Mouse (Mus musculus): Measurements from ENCODE around the gene Rsg1. TPM values are rescaled to one million over a fixed set of nuclear protein-coding genes. Genes with fewer than 3 reads are reported as not detected.

Gene Rsg1
- total RNA-seq, 2 experiments from 2014 or later = 2.5 to 5.4 TPM

- Histone ChIP-seq H3K4me3 (no peak overlapping the region), H3K27ac (no peak overlapping the region)
Measured at GRCm38 (mm10) chr4:141260007-141260723, 46.4 kb downstream of the Rsg1 start.

GRCm38 (mm10) chr4:141262906-141263637 is 49.3 kb downstream of the Rsg1 start:
- Histone ChIP-seq H3K4me3 (no peak overlapping the region), H3K27ac (no peak overlapping the region)
- DNase-seq (ENCODE audit: low spot score in 2 of 2) = no peak
- no peak for TF ChIP-seq CTCF (conservative IDR thresholded peaks at IDR 0.05)

More at GRCm38 (mm10) chr4:141260007-141260723, 46.4 kb downstream of the Rsg1 start:
- TF ChIP-seq CTCF (conservative IDR thresholded peaks at IDR 0.05) = no peak
- no peak for DNase-seq (ENCODE audit: low spot score in 2 of 2)

GRCm38 (mm10) chr4:141265979-141266637 is 52.4 kb downstream of the Rsg1 start:
- Histone ChIP-seq H3K4me3 (no peak overlapping the region), H3K27ac (no peak overlapping the region)
- DNase-seq (ENCODE audit: low spot score in 2 of 2) = no peak
- peak; percentile 35; the same call in 1 of the 2 replicates for TF ChIP-seq CTCF (conservative IDR thresholded peaks at IDR 0.05)

GRCm38 (mm10) chr4:141267250-141267649 is 53.5 kb downstream of the Rsg1 start:
- no peak for DNase-seq (ENCODE audit: low spot score in 2 of 2)
- H3K4me3 ChIP-seq = no peak overlapping the region
- no peak for TF ChIP-seq CTCF (conservative IDR thresholded peaks at IDR 0.05)
- H3K27ac ChIP-seq = no peak overlapping the region

GRCm38 (mm10) chr4:141267837-141268236 is 54.1 kb downstream of the Rsg1 start:
- peak; percentile 88 for TF ChIP-seq CTCF (conservative IDR thresholded peaks at IDR 0.05)
- H3K4me3 ChIP-seq = no peak overlapping the region
- peak; percentile 21 to 49 for DNase-seq (ENCODE audit: low spot score in 2 of 2)
- H3K27ac ChIP-seq = no peak overlapping the region

GRCm38 (mm10) chr4:141268350-141268749 is 54.6 kb downstream of the Rsg1 start:
- peak; percentile 26 for TF ChIP-seq CTCF (conservative IDR thresholded peaks at IDR 0.05)
- H3K27ac ChIP-seq = no peak overlapping the region
- no peak for DNase-seq (ENCODE audit: low spot score in 2 of 2)
- no peak overlapping the region for H3K4me3 ChIP-seq

GRCm38 (mm10) chr4:141269080-141269479 is 55.3 kb downstream of the Rsg1 start:
- no peak for DNase-seq (ENCODE audit: low spot score in 2 of 2)
- Histone ChIP-seq H3K27ac (no peak overlapping the region), H3K4me3 (no peak overlapping the region)
- peak; percentile 48 for TF ChIP-seq CTCF (conservative IDR thresholded peaks at IDR 0.05)

- no peak for TF ChIP-seq CTCF (conservative IDR thresholded peaks at IDR 0.05)
- Histone ChIP-seq H3K4me3 (no peak overlapping the region), H3K27ac (no peak overlapping the region)
- no peak for DNase-seq (ENCODE audit: low spot score in 2 of 2)
Measured at GRCm38 (mm10) chr4:141270201-141270940, 56.6 kb downstream of the Rsg1 start.

GRCm38 (mm10) chr4:141271228-141271627 is 57.5 kb downstream of the Rsg1 start:
- H3K27ac ChIP-seq = no peak overlapping the region
- no peak for DNase-seq (ENCODE audit: low spot score in 2 of 2)
- no peak for TF ChIP-seq CTCF (conservative IDR thresholded peaks at IDR 0.05)

GRCm38 (mm10) chr4:141271721-141272120 is 58.0 kb downstream of the Rsg1 start:
- Histone ChIP-seq H3K4me3 (no peak overlapping the region), H3K27ac (no peak overlapping the region)
- DNase-seq (ENCODE audit: low spot score in 2 of 2) = no peak
- no peak for TF ChIP-seq CTCF (conservative IDR thresholded peaks at IDR 0.05)

More at GRCm38 (mm10) chr4:141271228-141271627, 57.5 kb downstream of the Rsg1 start:
- no peak overlapping the region for H3K4me3 ChIP-seq

GRCm38 (mm10) chr4:141272878-141273277 is 59.1 kb downstream of the Rsg1 start:
- no peak for TF ChIP-seq CTCF (conservative IDR thresholded peaks at IDR 0.05)
- no peak for DNase-seq (ENCODE audit: low spot score in 2 of 2)
- Histone ChIP-seq H3K27ac (no peak overlapping the region), H3K4me3 (peak overlapping the region; percentile 3; the same call in 1 of the 2 replicates)

- TF ChIP-seq CTCF (conservative IDR thresholded peaks at IDR 0.05) = peak; percentile 100
Measured at GRCm38 (mm10) chr4:141273296-141273695, 59.5 kb downstream of the Rsg1 start.

More at GRCm38 (mm10) chr4:141273296-141273695, 59.5 kb downstream of the Rsg1 start:
- DNase-seq (ENCODE audit: low spot score in 2 of 2) = peak; percentile 71 to 84
- H3K4me3 ChIP-seq = 0 out of 2 replicates have a peak overlapping the region, but pooled peaks have one; percentile 3
- H3K27ac ChIP-seq = no peak overlapping the region

All from layer of hippocampus, adult 2 months (tissue).